Mouse (Mus musculus) ES-E14 (cell line): ENCODE results near the gene Rrnad1.

Experiments
- CHD2 ChIP-seq: IDR thresholded peaks from 2 replicates; pipeline ENCODE4 v1.6.1; 2014; ENCODE audit warnings: mild to moderate bottlenecking, low read depth, low read length, inconsistent platforms
- MAFK ChIP-seq: IDR thresholded peaks from 2 replicates; pipeline ENCODE4 v1.6.1; 2014; ENCODE audit warnings: mild to moderate bottlenecking, low read depth, low read length, inconsistent platforms; ENCODE audit not compliant: insufficient read depth
- ZC3H11A ChIP-seq: IDR thresholded peaks from 2 replicates; pipeline ENCODE4 v1.6.1; 2012; ENCODE audit warnings: low read depth, mild to moderate bottlenecking, inconsistent platforms, low read length, borderline replicate concordance
- ZNF384 ChIP-seq: IDR thresholded peaks from 2 replicates; pipeline ENCODE4 v1.6.1; 2012; ENCODE audit warnings: low read depth, low read length, inconsistent platforms

- TF ChIP-seq MAFK (no peak), ZC3H11A (no peak), CHD2 (no peak), ZNF384 (no peak)
Observed at GRCm38 (mm10) chr3:87972203-87972664, 41.7 kb upstream of the Rrnad1 start.
